Mouse (Mus musculus): ENCODE results near the gene Zgpat. TPM values are rescaled to one million over a fixed set of nuclear protein-coding genes. Genes with fewer than 3 reads are reported as not detected.

Gene Zgpat
- total and polyA plus RNA-seq, 3 experiments = 19.3 to 23.9 (median 20.9) TPM

DNA sequence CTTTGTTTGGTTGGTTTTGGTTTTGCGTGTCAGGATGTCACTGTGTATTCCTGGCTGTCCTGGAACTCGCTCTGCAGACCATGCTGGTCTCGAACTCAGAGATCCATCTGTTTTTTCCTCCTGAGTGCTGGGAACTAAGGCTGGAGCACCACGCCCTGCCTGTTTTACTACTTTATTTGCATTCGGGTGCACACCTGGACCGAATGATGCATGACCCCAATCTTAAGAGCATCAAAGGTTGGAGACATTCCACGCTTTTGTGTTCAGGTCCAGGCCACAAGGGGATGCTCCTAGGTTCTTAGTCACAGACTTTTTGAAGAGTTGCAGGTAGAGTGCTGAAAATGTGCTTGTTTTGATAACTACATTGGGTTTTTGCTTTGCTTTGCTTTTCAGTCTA, 44.6 kb upstream of the Zgpat start:
- in situ Hi-C loops (cut with MboI; ENCODE audit: low pct_ligation_motif_present, low pct_unique_long_range_greater_than_20kb, low sequenced_read_pairs) = loop anchor here (10.0 kb wide), 1 partner anchor 135 kb away; the partner anchor contains the start of gene Ppdpf
- Histone ChIP-seq H3K4me1 (ENCODE audit: control insufficient read depth in 1 of 2, insufficient read depth in 2 of 2) (peaks cover 8 to 20% of the 10 kb centered on the region in 2 experiments), H3K9me3 (replicated peaks; ENCODE audit: low read length) (no peaks in the 10 kb centered on the region)

DNA sequence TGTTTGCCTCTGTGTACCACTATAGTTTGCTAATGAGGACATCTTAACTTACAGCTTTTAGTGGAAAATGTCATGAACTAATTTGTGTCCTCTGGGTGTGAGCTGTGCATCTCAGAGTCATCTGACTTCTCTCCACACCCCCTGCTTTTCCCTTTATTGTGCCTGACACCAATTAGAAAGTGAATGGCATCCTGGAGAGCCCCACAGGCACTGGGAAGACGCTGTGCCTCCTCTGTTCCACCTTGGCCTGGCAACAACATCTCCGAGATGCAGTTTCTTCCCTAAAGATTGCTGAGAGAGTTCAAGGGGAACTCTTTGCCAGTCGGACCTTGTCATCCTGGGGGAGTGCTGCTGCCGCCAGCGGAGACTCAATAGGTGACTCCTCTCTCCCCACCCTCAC, 42.6 kb upstream of the Zgpat start:
- no peaks in the 10 kb centered on the region for H3K9me3 ChIP-seq (replicated peaks; ENCODE audit: low read length)
- in situ Hi-C loops (cut with MboI; ENCODE audit: low pct_ligation_motif_present, low pct_unique_long_range_greater_than_20kb, low sequenced_read_pairs) = loop anchor here (10.0 kb wide), 1 partner anchor 137 kb away; the partner anchor contains the start of gene Ppdpf
- peaks cover 8 to 20% of the 10 kb centered on the region in 2 experiments for H3K4me1 ChIP-seq (ENCODE audit: control insufficient read depth in 1 of 2, insufficient read depth in 2 of 2)
- H3K27me3 ChIP-seq (replicated peaks) = peaks cover under 1% of the 10 kb centered on the region
- no peak overlapping the region for H3K4me2 ChIP-seq (ENCODE audit: insufficient read depth, low read depth, poor library complexity, severe bottlenecking)
- no peak overlapping the region for H3K27ac ChIP-seq (ENCODE audit: insufficient read depth, low read depth)
- dilution Hi-C loops (cut with MboI; ENCODE audit: extremely low pct_ligation_motif_present, extremely low pct_unique_long_range_greater_than_20kb, low sequenced_read_pairs) = no loop called here
- no peak for DNase-seq (ENCODE audit: extremely low read depth)
- H3K79me2 ChIP-seq (replicated peaks; ENCODE audit: control insufficient read depth, extremely low read depth, insufficient read depth, poor library complexity, severe bottlenecking) = peaks cover 14% of the 10 kb centered on the region
- TF ChIP-seq POLR2AphosphoS2 (IDR thresholded peaks at IDR 0.05; ENCODE audit: low read depth, low read length) (no peak), TBP (conservative IDR thresholded peaks at IDR 0.05; ENCODE audit: low read depth, low read length) (no peak), CHD2 (IDR thresholded peaks at IDR 0.05; ENCODE audit: low read length) (no peak), ETS1 (conservative IDR thresholded peaks at IDR 0.05; ENCODE audit: low read depth, low read length) (no peak), NRF1 (IDR thresholded peaks at IDR 0.05; ENCODE audit: low read depth, low read length) (no peak), EP300 (IDR thresholded peaks at IDR 0.05; ENCODE audit: low read length) (no peak), BHLHE40 (IDR thresholded peaks at IDR 0.05; ENCODE audit: low read depth, low read length) (no peak), ZC3H11A (IDR thresholded peaks at IDR 0.05; ENCODE audit: low read depth, low read length) (no peak), USF2 (conservative IDR thresholded peaks at IDR 0.05; ENCODE audit: low read depth, low read length) (no peak), CHD1 (IDR thresholded peaks at IDR 0.05; ENCODE audit: low read depth, low read length) (no peak), UBTF (IDR thresholded peaks at IDR 0.05; ENCODE audit: low read depth, low read length) (no peak), KAT2A (IDR thresholded peaks at IDR 0.05; ENCODE audit: insufficient replicate concordance, low read length) (no peak), RCOR1 (conservative IDR thresholded peaks at IDR 0.05; ENCODE audit: low read depth, low read length) (no peak), NELFE (IDR thresholded peaks at IDR 0.05; ENCODE audit: low read depth, low read length) (no peak), MAX (IDR thresholded peaks at IDR 0.05; ENCODE audit: low read length) (no peak), ELF1 (IDR thresholded peaks at IDR 0.05; ENCODE audit: low read depth, low read length) (no peak)
- H3K4me3 ChIP-seq (replicated peaks in 1 of 3; ENCODE audit: low read depth in 2 of 3, low read length in 2 of 3, poor library complexity in 1 of 3) = no peak overlapping the region
- peaks cover 50 to 62% of the 10 kb centered on the region in 2 experiments for H3K36me3 ChIP-seq (replicated peaks in 1 of 2; ENCODE audit: control insufficient read depth in 1 of 2, insufficient read depth in 1 of 2, low read length in 1 of 2)
- no peak overlapping the region for H3K9ac ChIP-seq (ENCODE audit: insufficient read depth, low read depth)

More for the DNA sequence above, 44.6 kb upstream of the Zgpat start:
- Histone ChIP-seq H3K79me2 (replicated peaks; ENCODE audit: control insufficient read depth, extremely low read depth, insufficient read depth, poor library complexity, severe bottlenecking) (peaks cover 14% of the 10 kb centered on the region), H3K4me3 (replicated peaks in 1 of 3; ENCODE audit: low read depth in 2 of 3, low read length in 2 of 3, poor library complexity in 1 of 3) (peak overlapping the region; percentile 64 to 79 (median 73)), H3K36me3 (replicated peaks in 1 of 2; ENCODE audit: control insufficient read depth in 1 of 2, insufficient read depth in 1 of 2, low read length in 1 of 2) (peaks cover 30 to 41% of the 10 kb centered on the region in 2 experiments), H3K4me2 (ENCODE audit: insufficient read depth, low read depth, poor library complexity, severe bottlenecking) (peak overlapping the region; percentile 80), H3K27me3 (replicated peaks) (peaks cover 15% of the 10 kb centered on the region), H3K27ac (ENCODE audit: insufficient read depth, low read depth) (no peak overlapping the region), H3K9ac (ENCODE audit: insufficient read depth, low read depth) (peak overlapping the region; percentile 72)
- no peak for DNase-seq (ENCODE audit: extremely low read depth)
- dilution Hi-C loops (cut with MboI; ENCODE audit: extremely low pct_ligation_motif_present, extremely low pct_unique_long_range_greater_than_20kb, low sequenced_read_pairs) = no loop called here
- no peak for TF ChIP-seq TCF12 (IDR thresholded peaks at IDR 0.05; ENCODE audit: low read depth, low read length)
- TF ChIP-seq EP300 (IDR thresholded peaks at IDR 0.05; ENCODE audit: low read length) = no peak
- TF ChIP-seq GABPA (IDR thresholded peaks at IDR 0.05; ENCODE audit: insufficient replicate concordance, low read depth, low read length) = no peak
- no peak for TF ChIP-seq E2F4 (IDR thresholded peaks at IDR 0.05; ENCODE audit: insufficient replicate concordance, low read depth, low read length)
- no peak for TF ChIP-seq MAFK (IDR thresholded peaks at IDR 0.05; ENCODE audit: insufficient replicate concordance, low read length)
- TF ChIP-seq JUND (conservative IDR thresholded peaks at IDR 0.05; ENCODE audit: low read depth, low read length) = no peak
- TF ChIP-seq RCOR1 (conservative IDR thresholded peaks at IDR 0.05; ENCODE audit: low read depth, low read length) = no peak
- TF ChIP-seq HCFC1 (IDR thresholded peaks at IDR 0.05; ENCODE audit: low read depth, low read length) = no peak
- TF ChIP-seq IRF4 (IDR thresholded peaks at IDR 0.05; ENCODE audit: low read depth, low read length) = no peak
- no peak; the same call in 1 of the 2 replicates for TF ChIP-seq MAX (IDR thresholded peaks at IDR 0.05; ENCODE audit: low read length)
- no peak for TF ChIP-seq JUN (IDR thresholded peaks at IDR 0.05; ENCODE audit: insufficient read depth, low read depth, low read length)
- no peak for TF ChIP-seq MXI1 (IDR thresholded peaks at IDR 0.05; ENCODE audit: low read depth, low read length)
- TF ChIP-seq SIN3A (IDR thresholded peaks at IDR 0.05; ENCODE audit: low read length) = no peak
- TF ChIP-seq CHD1 (IDR thresholded peaks at IDR 0.05; ENCODE audit: low read depth, low read length) = no peak
- TF ChIP-seq SMC3 (IDR thresholded peaks at IDR 0.05; ENCODE audit: low read depth, low read length) = no peak

Measured in CH12.LX (cell line).